Mouse (Mus musculus) frontal cortex, adult 2 months (tissue): ENCODE results near the gene Tm2d1. TPM values are rescaled to one million over a fixed set of nuclear protein-coding genes. Genes with fewer than 3 reads are reported as not detected.

ENCODE experiments used
- DNase-seq, 2 experiments: peaks; one replicate each; pipeline ENCODE4 v3.0.0; 2022; ENCODE audit warnings: low spot score in 1 of 2; ENCODE audit errors: extremely low spot score in 1 of 2
- polyA plus RNA-seq: library from polyadenylated mRNA; depleted of rRNA; stranded (reverse); fragments of >200 nt; gene quantifications from 2 replicates; pipeline ENCODE4 v1.2.3, GENCODE M21; 2012; rRNA removed

The Tm2d1 gene
- polyA plus RNA-seq, 1 experiment, result 56.2 TPM

DNA sequence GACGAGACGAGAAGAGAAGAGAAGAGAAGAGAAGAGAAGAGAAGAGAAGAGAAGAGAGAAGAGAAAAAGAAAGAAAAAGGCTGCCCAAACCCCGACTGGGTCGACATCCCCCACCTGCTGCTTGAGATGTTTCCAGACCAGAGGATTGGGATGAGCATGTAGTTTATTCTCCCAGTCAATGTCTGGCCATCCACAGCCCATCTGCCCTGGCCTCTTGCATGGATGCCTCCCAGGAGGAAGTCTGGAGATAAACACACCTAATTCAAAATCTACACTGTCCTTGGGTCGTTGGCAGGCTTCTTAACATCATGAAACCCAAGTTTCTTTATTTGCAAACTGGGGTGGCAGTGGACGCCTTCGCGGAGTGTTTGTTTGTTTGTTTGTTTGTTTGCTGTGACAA is 47.4 kb downstream of the Tm2d1 start:
- no peak for DNase-seq

DNA sequence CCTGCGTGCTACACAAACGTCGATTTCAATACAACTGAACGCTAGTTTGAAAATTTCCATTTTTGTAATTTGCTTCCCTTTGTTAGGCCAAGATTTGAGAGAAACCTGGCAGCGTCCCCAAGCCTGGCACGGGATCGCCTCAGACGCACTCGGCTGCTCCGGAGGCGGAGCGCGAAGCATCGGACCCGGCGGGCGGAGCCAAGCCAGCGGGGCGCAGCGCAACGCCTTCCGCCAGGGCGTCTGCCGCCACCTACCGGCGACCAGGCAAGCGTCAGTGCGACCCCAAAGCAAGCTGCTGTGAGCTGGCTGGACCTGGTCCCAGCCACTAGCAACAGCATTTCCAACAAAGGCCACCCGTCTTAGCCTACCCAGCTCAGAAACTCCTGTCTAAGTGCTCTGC is 60.9 kb downstream of the Tm2d1 start:
- DNase-seq, result peak; percentile 79 to 96

GRCm38 (mm10) chr4:98321371-98322111 is 61.6 kb downstream of the Tm2d1 start:
- peak; percentile 22 to 65 for DNase-seq

DNA sequence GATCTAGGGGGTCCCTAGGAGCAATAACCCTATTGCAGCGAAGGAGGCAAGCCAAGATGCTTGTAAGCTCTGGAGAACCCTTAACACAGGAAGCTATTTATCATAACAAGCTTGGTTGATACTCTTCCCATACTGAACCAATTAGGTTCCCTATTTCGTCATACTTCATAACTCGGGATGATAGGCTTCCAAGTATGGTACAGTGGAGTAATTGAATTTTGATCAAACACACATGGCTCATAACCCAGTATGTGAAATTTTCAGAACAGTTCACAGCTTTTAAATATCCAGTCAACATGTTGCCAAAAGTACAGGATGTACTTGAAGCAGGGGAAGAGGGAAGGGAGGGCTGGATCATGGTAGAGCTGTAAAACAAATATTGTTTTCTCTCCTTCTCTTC is 64.3 kb downstream of the Tm2d1 start:
- no peak for DNase-seq

- no peak for DNase-seq
These were observed 66.0 kb downstream of the Tm2d1 start for GRCm38 (mm10) chr4:98317149-98317548.

Other genes with a start within 250 kb of the Tm2d1 start
- 15.8 and 15.9 TPM in 2 replicates for gene Patj, start 12.5 kb upstream of the Tm2d1 start, polyA plus RNA-seq